Mouse (Mus musculus): ENCODE measurements at regions not wholly inside any gene's neighbourhood (a gene's known extent, or its start where the extent isn't known, plus 50 kb on each side); places are given as distances from the start of the nearest gene placed in this dataset.

DNA sequence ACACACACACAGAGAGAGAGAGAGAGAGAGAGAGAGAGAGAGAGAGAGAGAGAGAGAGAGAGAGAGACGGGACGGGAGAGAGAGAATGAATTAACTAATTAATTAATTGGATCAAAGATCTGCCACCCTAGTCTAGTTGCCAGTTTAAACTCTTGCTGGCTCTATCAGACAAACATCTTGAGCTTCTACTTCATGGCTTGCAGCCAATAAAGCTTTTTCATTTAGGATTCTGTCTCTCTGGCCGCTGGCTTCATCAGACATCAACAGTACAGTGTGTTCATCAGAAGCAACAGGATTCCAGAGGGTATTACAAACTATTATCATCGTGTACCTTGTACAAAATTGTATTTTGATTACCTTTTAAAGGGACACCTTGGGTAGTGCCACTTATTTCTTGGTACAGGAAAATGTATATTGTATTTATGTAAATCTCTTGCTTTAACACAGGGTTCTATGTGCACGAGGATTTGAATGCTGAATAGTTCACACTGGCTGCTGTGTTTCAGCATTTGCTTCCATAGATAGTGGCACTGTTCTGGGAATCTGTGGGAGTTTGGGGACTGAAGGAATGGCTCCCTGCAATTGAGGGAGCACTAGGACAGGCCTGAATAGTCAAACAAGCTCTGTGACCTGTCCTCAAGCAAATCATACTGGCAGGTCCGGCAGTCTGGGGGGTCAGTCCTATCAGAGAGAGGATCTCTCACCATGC, 293.9 kb upstream of the Sphkap start:
- no peak for ATAC-seq (ENCODE audit: low FRiP score, low read depth)
- no peak for TF ChIP-seq POLR2A (IDR thresholded peaks at IDR 0.05; ENCODE audit: borderline replicate concordance, extremely low read depth, insufficient read depth, insufficient read length)
- Histone ChIP-seq H3K9me3 (ENCODE audit: control insufficient read depth, low read length) (no peaks in the 10 kb centered on the region), H3K9ac (ENCODE audit: low read depth, low read length, severe bottlenecking) (no peak overlapping the region), H3K4me1 (ENCODE audit: control insufficient read depth, insufficient read depth, low read length) (no peaks in the 10 kb centered on the region), H3K4me3 (replicated peaks; ENCODE audit: low read length) (no peak overlapping the region), H3K4me2 (replicated peaks; ENCODE audit: low read depth, low read length, severe bottlenecking) (no peak overlapping the region), H3K36me3 (ENCODE audit: control insufficient read depth, insufficient read depth, low read length) (no peaks in the 10 kb centered on the region), H3K27ac (replicated peaks; ENCODE audit: low read depth, low read length) (no peak overlapping the region), H3K27me3 (ENCODE audit: control insufficient read depth, insufficient read depth, low read length) (no peaks in the 10 kb centered on the region)
- WGBS = 87% methylated on average over 6 of the region's 6 CpGs
- DNase-seq (ENCODE audit: low spot score) = no peak

DNA sequence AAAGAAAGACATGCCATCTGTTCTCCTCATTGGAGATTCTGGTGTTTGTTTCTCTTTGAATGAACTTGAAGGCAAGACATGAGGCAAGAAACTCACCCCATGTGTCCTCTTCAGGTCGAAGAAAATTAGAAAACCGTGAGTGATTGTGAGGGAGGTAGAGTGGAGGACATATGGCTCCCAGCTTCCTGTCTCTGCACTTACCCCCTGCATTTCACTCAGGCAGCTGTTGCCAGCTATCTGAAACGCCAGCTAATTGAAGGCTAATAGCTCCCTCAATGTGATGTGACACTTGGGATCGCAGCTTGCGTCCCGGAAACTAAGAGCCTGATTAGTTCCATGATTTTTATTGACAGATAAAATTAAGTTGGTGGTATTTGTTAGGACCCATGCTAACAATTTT, 289.4 kb upstream of the Sphkap start:
- DNase-seq (ENCODE audit: low spot score) (peak; percentile 10), ATAC-seq (ENCODE audit: low FRiP score, low read depth) (no peak; the same call in 1 of the 2 replicates)
- 16% methylated on average over 6 of the region's 6 CpGs for WGBS

DNA sequence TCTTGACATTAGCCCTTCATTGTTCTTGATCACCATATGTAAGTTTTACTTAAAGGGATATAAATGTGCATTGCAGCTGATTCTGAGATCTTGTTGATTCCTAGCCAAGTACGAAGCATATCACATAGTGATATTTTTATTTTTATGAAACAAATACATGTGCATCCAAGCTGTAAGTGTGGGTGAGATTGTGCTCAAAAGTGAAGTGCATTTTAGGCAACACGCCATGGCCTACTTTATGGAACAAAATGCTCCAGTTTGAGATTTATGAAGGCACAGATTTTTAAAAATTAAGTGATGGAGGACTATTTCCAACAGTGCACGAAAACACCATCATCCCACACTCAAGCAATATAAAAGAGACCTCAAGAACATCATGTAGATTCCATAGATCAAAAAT, 277.2 kb upstream of the Sphkap start:
- no peak for ATAC-seq (ENCODE audit: low FRiP score, low read depth)
- DNase-seq (ENCODE audit: low spot score) = no peak
- 71% methylated on average over 3 of the region's 3 CpGs for WGBS
- Histone ChIP-seq H3K4me1 (ENCODE audit: control insufficient read depth, insufficient read depth, low read length) (no peaks in the 10 kb centered on the region), H3K27ac (replicated peaks; ENCODE audit: low read depth, low read length) (no peak overlapping the region), H3K4me2 (replicated peaks; ENCODE audit: low read depth, low read length, severe bottlenecking) (no peak overlapping the region), H3K36me3 (ENCODE audit: control insufficient read depth, insufficient read depth, low read length) (no peaks in the 10 kb centered on the region), H3K9me3 (ENCODE audit: control insufficient read depth, low read length) (no peaks in the 10 kb centered on the region), H3K4me3 (replicated peaks; ENCODE audit: low read length) (no peak overlapping the region), H3K9ac (ENCODE audit: low read depth, low read length, severe bottlenecking) (no peak overlapping the region), H3K27me3 (ENCODE audit: control insufficient read depth, insufficient read depth, low read length) (no peaks in the 10 kb centered on the region)
- TF ChIP-seq POLR2A (IDR thresholded peaks at IDR 0.05; ENCODE audit: borderline replicate concordance, extremely low read depth, insufficient read depth, insufficient read length) = no peak

More for the DNA sequence above, 289.4 kb upstream of the Sphkap start:
- no peaks in the 10 kb centered on the region for H3K4me1 ChIP-seq (ENCODE audit: control insufficient read depth, insufficient read depth, low read length)
- no peak overlapping the region for H3K4me2 ChIP-seq (replicated peaks; ENCODE audit: low read depth, low read length, severe bottlenecking)
- H3K9ac ChIP-seq (ENCODE audit: low read depth, low read length, severe bottlenecking) = no peak overlapping the region
- H3K4me3 ChIP-seq (replicated peaks; ENCODE audit: low read length) = no peak overlapping the region
- H3K27me3 ChIP-seq (ENCODE audit: control insufficient read depth, insufficient read depth, low read length) = no peaks in the 10 kb centered on the region
- no peaks in the 10 kb centered on the region for H3K9me3 ChIP-seq (ENCODE audit: control insufficient read depth, low read length)
- H3K27ac ChIP-seq (replicated peaks; ENCODE audit: low read depth, low read length) = no peak overlapping the region
- no peaks in the 10 kb centered on the region for H3K36me3 ChIP-seq (ENCODE audit: control insufficient read depth, insufficient read depth, low read length)
- no peak for TF ChIP-seq POLR2A (IDR thresholded peaks at IDR 0.05; ENCODE audit: borderline replicate concordance, extremely low read depth, insufficient read depth, insufficient read length)

DNA sequence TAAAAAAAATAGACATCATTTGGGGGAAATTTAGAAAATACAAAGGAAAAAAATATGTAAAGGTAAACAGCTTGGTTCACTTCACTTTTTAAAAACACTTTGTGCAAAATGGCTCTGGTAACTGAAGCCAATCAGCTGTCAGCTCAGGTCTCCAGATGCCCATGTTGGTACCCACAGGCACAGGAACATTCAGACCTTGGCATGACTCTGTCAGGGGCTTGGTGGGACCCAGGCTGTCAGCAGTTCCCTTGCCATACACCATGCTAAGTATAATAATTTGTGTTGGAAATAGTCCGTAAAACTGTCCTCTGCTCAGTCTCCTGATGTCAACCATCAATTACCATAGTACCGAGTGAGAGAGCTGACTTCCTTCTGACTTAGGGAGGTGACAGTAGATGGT, 257.3 kb upstream of the Sphkap start:
- ATAC-seq (ENCODE audit: low FRiP score, low read depth) (no peak), DNase-seq (ENCODE audit: low spot score) (no peak)
- 79% methylated on average over 2 of the region's 2 CpGs for WGBS
- H3K36me3 ChIP-seq (ENCODE audit: control insufficient read depth, insufficient read depth, low read length) = no peaks in the 10 kb centered on the region
- H3K27me3 ChIP-seq (ENCODE audit: control insufficient read depth, insufficient read depth, low read length) = no peaks in the 10 kb centered on the region
- no peaks in the 10 kb centered on the region for H3K4me1 ChIP-seq (ENCODE audit: control insufficient read depth, insufficient read depth, low read length)
- H3K27ac ChIP-seq (replicated peaks; ENCODE audit: low read depth, low read length) = no peak overlapping the region
- TF ChIP-seq POLR2A (IDR thresholded peaks at IDR 0.05; ENCODE audit: borderline replicate concordance, extremely low read depth, insufficient read depth, insufficient read length) = no peak
- no peak overlapping the region for H3K9ac ChIP-seq (ENCODE audit: low read depth, low read length, severe bottlenecking)
- H3K4me2 ChIP-seq (replicated peaks; ENCODE audit: low read depth, low read length, severe bottlenecking) = no peak overlapping the region
- no peak overlapping the region for H3K4me3 ChIP-seq (replicated peaks; ENCODE audit: low read length)
- no peaks in the 10 kb centered on the region for H3K9me3 ChIP-seq (ENCODE audit: control insufficient read depth, low read length)

DNA sequence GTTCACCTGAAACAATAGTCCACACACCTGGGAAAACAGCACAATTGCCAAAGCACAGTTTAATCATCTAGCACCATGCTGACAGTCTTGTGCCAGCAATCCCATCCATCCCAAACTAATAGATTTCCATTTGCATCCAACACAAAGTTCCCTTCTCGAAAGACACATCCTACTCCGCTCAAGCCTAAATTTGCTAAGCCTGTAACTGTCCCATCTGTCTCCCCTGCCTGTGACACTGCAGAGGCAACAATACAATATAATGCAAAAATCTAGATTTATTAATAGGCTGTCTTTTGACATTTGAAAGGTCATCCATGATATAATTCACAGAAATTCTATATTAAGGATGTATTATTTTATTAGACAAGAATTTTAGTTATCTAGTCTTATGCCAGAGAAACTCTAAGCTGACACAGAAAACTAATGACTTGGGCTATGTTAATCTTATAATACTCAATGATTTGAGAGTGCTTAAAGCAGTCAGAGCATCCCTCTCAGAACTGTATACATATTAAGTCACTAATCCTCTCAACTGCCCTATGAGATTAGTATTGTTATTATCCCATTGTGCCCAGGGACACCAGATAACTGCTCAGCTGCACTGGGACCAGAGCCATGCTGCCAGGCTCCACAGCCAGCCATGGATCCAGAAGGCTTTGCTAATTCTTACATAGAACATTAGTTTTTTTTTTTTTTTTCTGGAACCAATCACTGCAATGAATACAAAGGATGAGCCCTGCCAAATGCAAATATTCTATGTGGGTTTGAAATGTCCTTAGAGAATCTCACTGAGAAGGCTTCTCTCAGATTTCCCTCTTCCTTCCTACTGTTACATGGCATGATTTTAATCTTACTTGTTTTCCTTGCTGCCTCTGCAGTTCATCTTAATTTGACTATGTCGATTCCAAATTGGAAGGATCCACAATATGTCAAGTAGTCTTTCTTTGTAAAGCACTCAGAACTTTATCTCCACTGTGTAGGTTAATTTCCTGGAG, 254.1 kb upstream of the Sphkap start:
- Histone ChIP-seq H3K27ac (replicated peaks; ENCODE audit: low read depth, low read length) (no peak overlapping the region), H3K4me1 (ENCODE audit: control insufficient read depth, insufficient read depth, low read length) (no peaks in the 10 kb centered on the region), H3K9me3 (ENCODE audit: control insufficient read depth, low read length) (no peaks in the 10 kb centered on the region), H3K9ac (ENCODE audit: low read depth, low read length, severe bottlenecking) (no peak overlapping the region), H3K4me2 (replicated peaks; ENCODE audit: low read depth, low read length, severe bottlenecking) (no peak overlapping the region), H3K4me3 (replicated peaks; ENCODE audit: low read length) (no peak overlapping the region), H3K36me3 (ENCODE audit: control insufficient read depth, insufficient read depth, low read length) (no peaks in the 10 kb centered on the region), H3K27me3 (ENCODE audit: control insufficient read depth, insufficient read depth, low read length) (no peaks in the 10 kb centered on the region)
- DNase-seq (ENCODE audit: low spot score) (no peak), ATAC-seq (ENCODE audit: low FRiP score, low read depth) (no peak)
- WGBS = 93% methylated on average over 3 of the region's 3 CpGs
- TF ChIP-seq POLR2A (IDR thresholded peaks at IDR 0.05; ENCODE audit: borderline replicate concordance, extremely low read depth, insufficient read depth, insufficient read length) = no peak
